12 mouse cellular contexts compared by ENCODE assay signal in the genomic region with DNA sequence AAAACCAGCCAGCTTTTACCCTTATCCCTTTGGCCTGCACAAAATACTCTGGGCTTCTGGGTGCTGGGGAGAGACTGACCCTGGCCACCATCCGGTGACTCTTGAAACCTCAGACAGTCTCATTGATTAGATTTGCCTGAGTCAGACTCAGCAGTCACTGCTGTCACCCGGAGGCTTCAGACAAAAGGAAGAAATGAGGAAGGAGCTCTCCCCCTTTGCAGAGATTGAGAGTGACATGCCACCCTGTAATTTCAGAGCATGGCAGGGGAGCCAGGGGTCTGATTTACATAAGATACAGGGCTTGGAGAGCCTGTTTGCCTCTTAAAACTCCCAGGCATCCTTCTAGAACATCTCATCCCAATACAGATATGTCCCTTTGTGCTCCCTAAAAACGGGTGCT. TPM values are rescaled to one million over a fixed set of nuclear protein-coding genes. Genes with fewer than 3 reads are reported as not detected.
A peak's percentile ranks its signal among the peaks of the same experiment; 100 is the strongest.
DNase-seq lines count a peak whose midpoint lies in the region; ATAC-seq and TF ChIP-seq lines count a peak whose summit lies in the region.
"Had no signal": no experiment of that assay in that cellular context is flagged by ENCODE, and none has a peak within 500 bp of the region (broad histone marks: within the 10 kb centered on the region; RNA-seq: fewer than 3 reads in every experiment).

No protein-coding gene starts in this region.

- H3K27me3 ChIP-seq in heart, postnatal 0 days (ENCODE audit: control insufficient read depth, insufficient read depth, low read length) = no peaks in the 10 kb centered on the region
- no peaks in the 10 kb centered on the region for H3K27me3 ChIP-seq in embryonic facial prominence, embryonic 11.5 days (ENCODE audit: control insufficient read depth, insufficient read depth, low read length)
- H3K27me3 ChIP-seq in limb, embryonic 10.5 days (ENCODE audit: low read depth, poor library complexity, severe bottlenecking) = no peaks in the 10 kb centered on the region

- no peak for TF ChIP-seq EP300 in heart, postnatal 0 days (IDR thresholded peaks at IDR 0.05; ENCODE audit: low read depth)

- no peak overlapping the region for H3K4me3 ChIP-seq in heart, postnatal 0 days (ENCODE audit: low read depth, low read length)
- H3K4me3 ChIP-seq in embryonic facial prominence, embryonic 11.5 days (ENCODE audit: low read depth, low read length) = no peak overlapping the region
- H3K4me3 ChIP-seq in limb, embryonic 10.5 days = no peak overlapping the region
- H3K4me3 ChIP-seq: layer of hippocampus, adult 2 months had no signal

- no peak for DNase-seq in heart, postnatal 0 days (ENCODE audit: low spot score)
- no peak for DNase-seq in heart, postnatal 25 days (ENCODE audit: low spot score)
- DNase-seq in 3T3-L1 (ENCODE audit: low read depth, low spot score) = peak; percentile 33
- DNase-seq in embryonic facial prominence, embryonic 11.5 days (ENCODE audit: low spot score) = no peak
- no peak for DNase-seq in limb, embryonic 10.5 days (ENCODE audit: low spot score)
- DNase-seq in adrenal gland, postnatal 10 days = no peak
- DNase-seq in layer of hippocampus, postnatal 10 days (ENCODE audit: low spot score in 2 of 2) = no peak
- DNase-seq: right cerebral cortex, postnatal 25 days; thymus, postnatal 14 days had no signal

- no peak for TF ChIP-seq CTCF in heart, postnatal 0 days (IDR thresholded peaks at IDR 0.05; ENCODE audit: low read depth)

- peaks cover 44% of the 10 kb centered on the region for H3K4me1 ChIP-seq in heart, postnatal 0 days (ENCODE audit: control insufficient read depth, insufficient read depth)
- peaks cover 15% of the 10 kb centered on the region for H3K4me1 ChIP-seq in embryonic facial prominence, embryonic 11.5 days (ENCODE audit: control insufficient read depth, insufficient read depth, low read length)
- peaks cover 68% of the 10 kb centered on the region for H3K4me1 ChIP-seq in limb, embryonic 10.5 days

- H3K9me3 ChIP-seq in heart, postnatal 0 days (replicated peaks; ENCODE audit: control insufficient read depth, low read length) = no peaks in the 10 kb centered on the region
- no peaks in the 10 kb centered on the region for H3K9me3 ChIP-seq in embryonic facial prominence, embryonic 11.5 days (replicated peaks; ENCODE audit: control insufficient read depth, low read length)
- no peaks in the 10 kb centered on the region for H3K9me3 ChIP-seq in limb, embryonic 10.5 days (replicated peaks)

- H3K4me2 ChIP-seq in heart, postnatal 0 days (ENCODE audit: low read depth, low read length) = no peak overlapping the region
- no peak overlapping the region for H3K4me2 ChIP-seq in embryonic facial prominence, embryonic 11.5 days (ENCODE audit: low read depth, low read length)
- H3K4me2 ChIP-seq: liver, embryonic 11.5 days had no signal

- H3K27ac ChIP-seq in heart, postnatal 0 days (ENCODE audit: low read depth) = peak overlapping the region; percentile 79
- H3K27ac ChIP-seq in embryonic facial prominence, embryonic 11.5 days (replicated peaks; ENCODE audit: low read depth, low read length) = peak overlapping the region; percentile 56
- peak overlapping the region; percentile 81 for H3K27ac ChIP-seq in limb, embryonic 10.5 days
- H3K27ac ChIP-seq: layer of hippocampus, adult 2 months had no signal

- H3K9ac ChIP-seq in heart, postnatal 0 days (replicated peaks; ENCODE audit: low read depth, low read length) = 0 out of 2 replicates have a peak overlapping the region, but pooled peaks have one; percentile 4
- H3K9ac ChIP-seq in embryonic facial prominence, embryonic 11.5 days (replicated peaks; ENCODE audit: low read length) = no peak overlapping the region

- WGBS in heart, postnatal 0 days = 23% methylated on average over 3 of the region's 3 CpGs
- WGBS in embryonic facial prominence, embryonic 11.5 days = 32% methylated on average over 3 of the region's 3 CpGs
- 60% methylated on average over 3 of the region's 3 CpGs for WGBS in limb, embryonic 10.5 days

- intact Hi-C loops in heart, postnatal 25 days (cut with DNase I) = no loop called here

- ATAC-seq in heart, postnatal 0 days (ENCODE audit: insufficient read depth, low read depth) = no peak
- no peak for ATAC-seq in embryonic facial prominence, embryonic 11.5 days (replicated peaks; ENCODE audit: insufficient number of reproducible peaks, low FRiP score, low TSS enrichment, low read depth)
- ATAC-seq in granulocyte monocyte progenitor cell, adult 5-6 weeks (replicated peaks; ENCODE audit: poor library complexity, severe bottlenecking) = no peak; the same call in 1 of the 2 replicates

- H3K36me3 ChIP-seq in heart, postnatal 0 days (replicated peaks; ENCODE audit: control insufficient read depth, insufficient read depth, low read length) = no peaks in the 10 kb centered on the region
- H3K36me3 ChIP-seq in embryonic facial prominence, embryonic 11.5 days (replicated peaks; ENCODE audit: control insufficient read depth, insufficient read depth, low read depth, low read length) = no peaks in the 10 kb centered on the region
- no peaks in the 10 kb centered on the region for H3K36me3 ChIP-seq in limb, embryonic 10.5 days

RNA-seq across cellular contexts. Expression of gene Morn1, which starts 46.8 kb away (rescaled TPM):
- total RNA-seq in heart, postnatal 0 days (2014; rRNA removed; ENCODE audit: low replicate concordance) = 5.7 TPM in 1 of 2 replicates, not detected in the other
- 1.8 and 2.4 TPM in 2 replicates for polyA plus RNA-seq in heart, postnatal 0 days (2015; fragmentation: Nextera tagmentation; extraction: Ambion mirVana)
- 1 to 10 TPM; 1.1 to 1.3 TPM for total RNA-seq in heart, postnatal 25 days (2021)
- 3.3 and 3.5 TPM in 2 replicates for polyA plus RNA-seq in embryonic facial prominence, embryonic 11.5 days (2014; fragmentation: Nextera tagmentation; extraction: Ambion mirVana)
- 3.5 and 6.5 TPM in 2 replicates for polyA plus RNA-seq in limb, embryonic 10.5 days (2016; fragmentation: Nextera tagmentation; extraction: Ambion mirVana)
- 10 to 100 TPM in 1 of 2 experiments, 1 to 10 TPM in 1; 7.0 to 11.2 TPM for total RNA-seq in adrenal gland, postnatal 10 days (2021)
- total RNA-seq in granulocyte monocyte progenitor cell, adult 5-6 weeks (2014; fragmentation: Nextera tagmentation) = 0.62 and 1.2 TPM in 2 replicates
- total RNA-seq in granulocyte monocyte progenitor cell, adult 5-6 weeks (2017) = 1.6 and 4.7 TPM in 2 replicates
- total RNA-seq in layer of hippocampus, postnatal 10 days (2021) = 10 to 100 TPM; 17.8 to 20.6 TPM

RNA-seq across cellular contexts. Expression of gene Rer1, which starts 47.0 kb away (rescaled TPM):
- total RNA-seq in heart, postnatal 0 days (2014; rRNA removed; ENCODE audit: low replicate concordance) = 96.1 and 126 TPM in 2 replicates
- polyA plus RNA-seq in heart, postnatal 0 days (2015; fragmentation: Nextera tagmentation; extraction: Ambion mirVana) = 116 and 123 TPM in 2 replicates
- total RNA-seq in heart, postnatal 25 days (2021) = 10 to 100 TPM; 66.1 to 68.7 TPM
- 164 and 173 TPM in 2 replicates for polyA plus RNA-seq in embryonic facial prominence, embryonic 11.5 days (2014; fragmentation: Nextera tagmentation; extraction: Ambion mirVana)
- 133 and 142 TPM in 2 replicates for polyA plus RNA-seq in limb, embryonic 10.5 days (2016; fragmentation: Nextera tagmentation; extraction: Ambion mirVana)
- 10 to 100 TPM; 91.2 to 93.1 TPM for total RNA-seq in adrenal gland, postnatal 10 days (2021)
- 93.3 and 125 TPM in 2 replicates for total RNA-seq in granulocyte monocyte progenitor cell, adult 5-6 weeks (2014; fragmentation: Nextera tagmentation)
- total RNA-seq in granulocyte monocyte progenitor cell, adult 5-6 weeks (2017) = 106 and 134 TPM in 2 replicates
- total RNA-seq in layer of hippocampus, postnatal 10 days (2021) = 10 to 100 TPM; 67.0 to 69.1 TPM
